In genomic region chr19:47122802-47123201, GRCm38 (mm10) we compare ENCODE assay signal across 8 mouse cellular contexts. TPM values are rescaled to one million over a fixed set of nuclear protein-coding genes. Genes with fewer than 3 reads are reported as not detected.
DNase-seq lines count a peak whose midpoint lies in the region; ATAC-seq lines count a peak whose summit lies in the region.

No protein-coding gene starts in this region.

- no peaks in the 10 kb centered on the region for H3K9me3 ChIP-seq in forebrain, embryonic 14.5 days (replicated peaks; ENCODE audit: control insufficient read depth, low read length)
- H3K9me3 ChIP-seq in forebrain, embryonic 12.5 days: no peaks in the 10 kb centered on the region
- H3K9me3 ChIP-seq in midbrain, embryonic 14.5 days (ENCODE audit: control insufficient read depth, low read length): no peaks in the 10 kb centered on the region
- H3K9me3 ChIP-seq in midbrain, embryonic 15.5 days: no peaks in the 10 kb centered on the region

- no peak overlapping the region for H3K4me3 ChIP-seq in forebrain, embryonic 14.5 days (ENCODE audit: low read depth, low read length)
- H3K4me3 ChIP-seq in forebrain, embryonic 12.5 days (replicated peaks): no peak overlapping the region
- H3K4me3 ChIP-seq in midbrain, embryonic 14.5 days (replicated peaks; ENCODE audit: low read depth, low read length): no peak overlapping the region
- H3K4me3 ChIP-seq in midbrain, embryonic 15.5 days: no peak overlapping the region

- H3K4me1 ChIP-seq in forebrain, embryonic 14.5 days (ENCODE audit: control insufficient read depth, insufficient read depth, low read length): no peaks in the 10 kb centered on the region
- H3K4me1 ChIP-seq in forebrain, embryonic 12.5 days: no peaks in the 10 kb centered on the region
- H3K4me1 ChIP-seq in midbrain, embryonic 14.5 days (ENCODE audit: control insufficient read depth, insufficient read depth, low read length): no peaks in the 10 kb centered on the region
- H3K4me1 ChIP-seq in midbrain, embryonic 15.5 days: no peaks in the 10 kb centered on the region

- H3K36me3 ChIP-seq in forebrain, embryonic 14.5 days (ENCODE audit: control insufficient read depth, insufficient read depth, low read length): peaks cover 67% of the 10 kb centered on the region
- peaks cover 79% of the 10 kb centered on the region for H3K36me3 ChIP-seq in forebrain, embryonic 12.5 days (replicated peaks)
- H3K36me3 ChIP-seq in midbrain, embryonic 14.5 days (ENCODE audit: control insufficient read depth, insufficient read depth, low read length): peaks cover 77% of the 10 kb centered on the region
- peaks cover 30% of the 10 kb centered on the region; the same call in 1 of the 2 replicates for H3K36me3 ChIP-seq in midbrain, embryonic 15.5 days (replicated peaks)

- DNase-seq in forebrain, embryonic 14.5 days (ENCODE audit: low spot score): peak; percentile 48
- DNase-seq in midbrain, embryonic 14.5 days: peak; percentile 70
- DNase-seq in embryo, embryonic 11 days: peak; percentile 50
- peak; percentile 57 for DNase-seq in retina, postnatal 1 day
- DNase-seq in layer of hippocampus, adult 9-11 months: no peak
- no peak for DNase-seq in left cerebral cortex, adult 8-10 months (ENCODE audit: low spot score in 2 of 2)

- 26% methylated on average over 2 of the region's 2 CpGs for WGBS in forebrain, embryonic 14.5 days
- WGBS in forebrain, embryonic 12.5 days: 29% methylated on average over 2 of the region's 2 CpGs
- WGBS in midbrain, embryonic 14.5 days: 22% methylated on average over 2 of the region's 2 CpGs
- 26% methylated on average over 2 of the region's 2 CpGs for WGBS in midbrain, embryonic 15.5 days

- no peak overlapping the region for H3K4me2 ChIP-seq in forebrain, embryonic 14.5 days (ENCODE audit: low read length)
- H3K4me2 ChIP-seq in forebrain, embryonic 12.5 days: no peak overlapping the region
- H3K4me2 ChIP-seq in midbrain, embryonic 14.5 days (ENCODE audit: low read length): no peak overlapping the region
- no peak overlapping the region for H3K4me2 ChIP-seq in midbrain, embryonic 15.5 days

- no peak for ATAC-seq in forebrain, embryonic 14.5 days
- ATAC-seq in forebrain, embryonic 12.5 days (ENCODE audit: low FRiP score): no peak
- ATAC-seq in midbrain, embryonic 14.5 days (ENCODE audit: low FRiP score, low TSS enrichment): no peak
- no peak for ATAC-seq in midbrain, embryonic 15.5 days (replicated peaks)

- H3K9ac ChIP-seq in forebrain, embryonic 14.5 days (ENCODE audit: low read length): no peak overlapping the region
- no peak overlapping the region for H3K9ac ChIP-seq in forebrain, embryonic 12.5 days
- no peak overlapping the region for H3K9ac ChIP-seq in midbrain, embryonic 14.5 days (replicated peaks; ENCODE audit: low read length)
- H3K9ac ChIP-seq in midbrain, embryonic 15.5 days: no peak overlapping the region

- no peak overlapping the region for H3K27ac ChIP-seq in forebrain, embryonic 14.5 days (ENCODE audit: low read depth, low read length)
- no peak overlapping the region for H3K27ac ChIP-seq in forebrain, embryonic 12.5 days
- no peak overlapping the region for H3K27ac ChIP-seq in midbrain, embryonic 14.5 days (replicated peaks; ENCODE audit: low read depth, low read length)
- H3K27ac ChIP-seq in midbrain, embryonic 15.5 days: no peak overlapping the region

- no peaks in the 10 kb centered on the region for H3K27me3 ChIP-seq in forebrain, embryonic 14.5 days (replicated peaks; ENCODE audit: control insufficient read depth, insufficient read depth, low read length)
- no peaks in the 10 kb centered on the region for H3K27me3 ChIP-seq in forebrain, embryonic 12.5 days
- no peaks in the 10 kb centered on the region for H3K27me3 ChIP-seq in midbrain, embryonic 14.5 days (ENCODE audit: control insufficient read depth, insufficient read depth, low read length)
- H3K27me3 ChIP-seq in midbrain, embryonic 15.5 days (replicated peaks): no peaks in the 10 kb centered on the region

RNA-seq across cellular contexts. Expression of gene Calhm2, which starts 15.3 kb away (rescaled TPM):
- polyA plus RNA-seq in forebrain, embryonic 14.5 days (2014; fragmentation: Nextera tagmentation; extraction: Ambion mirVana): 0.69 and 0.83 TPM in 2 replicates
- 1.1 and 1.8 TPM in 2 replicates for polyA plus RNA-seq in forebrain, embryonic 12.5 days (2016; fragmentation: Nextera tagmentation; extraction: Ambion mirVana)
- polyA plus RNA-seq in midbrain, embryonic 14.5 days (2014; fragmentation: Nextera tagmentation; extraction: Ambion mirVana): 0.45 and 0.49 TPM in 2 replicates
- 1.1 and 1.5 TPM in 2 replicates for polyA plus RNA-seq in midbrain, embryonic 15.5 days (2015; fragmentation: Nextera tagmentation; extraction: Ambion mirVana)
- 1 to 10 TPM; 4.4 to 6.6 (median 6.3) TPM for total RNA-seq in left cerebral cortex, adult 8-10 months (2022)

RNA-seq across cellular contexts. Expression of gene Calhm1, which starts 21.3 kb away (rescaled TPM):
- polyA plus RNA-seq in forebrain, embryonic 14.5 days (2014; fragmentation: Nextera tagmentation; extraction: Ambion mirVana): not detected in 2 replicates
- not detected in 2 replicates for polyA plus RNA-seq in forebrain, embryonic 12.5 days (2016; fragmentation: Nextera tagmentation; extraction: Ambion mirVana)
- polyA plus RNA-seq in midbrain, embryonic 14.5 days (2014; fragmentation: Nextera tagmentation; extraction: Ambion mirVana): not detected in 2 replicates
- not detected in 2 replicates for polyA plus RNA-seq in midbrain, embryonic 15.5 days (2015; fragmentation: Nextera tagmentation; extraction: Ambion mirVana)
- total RNA-seq in left cerebral cortex, adult 8-10 months (2022): not detected

RNA-seq across cellular contexts. Expression of gene Pdcd11, which starts 32.2 kb away (rescaled TPM):
- polyA plus RNA-seq in forebrain, embryonic 14.5 days (2014; fragmentation: Nextera tagmentation; extraction: Ambion mirVana): 5.7 and 7.4 TPM in 2 replicates
- polyA plus RNA-seq in forebrain, embryonic 12.5 days (2016; fragmentation: Nextera tagmentation; extraction: Ambion mirVana): 12.6 and 13.4 TPM in 2 replicates
- 7.2 and 7.3 TPM in 2 replicates for polyA plus RNA-seq in midbrain, embryonic 14.5 days (2014; fragmentation: Nextera tagmentation; extraction: Ambion mirVana)
- 6.6 and 6.8 TPM in 2 replicates for polyA plus RNA-seq in midbrain, embryonic 15.5 days (2015; fragmentation: Nextera tagmentation; extraction: Ambion mirVana)
- 10 to 100 TPM; 14.8 to 15.9 (median 15.3) TPM for total RNA-seq in left cerebral cortex, adult 8-10 months (2022)

RNA-seq across cellular contexts. Expression of gene Usmg5, which starts 32.4 kb away (rescaled TPM):
- 1,398 and 1,484 TPM in 2 replicates for polyA plus RNA-seq in forebrain, embryonic 14.5 days (2014; fragmentation: Nextera tagmentation; extraction: Ambion mirVana)
- 1,294 and 1,345 TPM in 2 replicates for polyA plus RNA-seq in forebrain, embryonic 12.5 days (2016; fragmentation: Nextera tagmentation; extraction: Ambion mirVana)
- polyA plus RNA-seq in midbrain, embryonic 14.5 days (2014; fragmentation: Nextera tagmentation; extraction: Ambion mirVana): 1,314 and 1,712 TPM in 2 replicates
- 1,240 and 1,355 TPM in 2 replicates for polyA plus RNA-seq in midbrain, embryonic 15.5 days (2015; fragmentation: Nextera tagmentation; extraction: Ambion mirVana)
- total RNA-seq in left cerebral cortex, adult 8-10 months (2022): 100 to 1,000 TPM; 772 to 821 (median 786) TPM

RNA-seq across cellular contexts. Expression of gene Calhm3, which starts 34.8 kb away (rescaled TPM):
- not detected in 2 replicates for polyA plus RNA-seq in forebrain, embryonic 14.5 days (2014; fragmentation: Nextera tagmentation; extraction: Ambion mirVana)
- not detected in 2 replicates for polyA plus RNA-seq in forebrain, embryonic 12.5 days (2016; fragmentation: Nextera tagmentation; extraction: Ambion mirVana)
- not detected in 2 replicates for polyA plus RNA-seq in midbrain, embryonic 14.5 days (2014; fragmentation: Nextera tagmentation; extraction: Ambion mirVana)
- not detected in 2 replicates for polyA plus RNA-seq in midbrain, embryonic 15.5 days (2015; fragmentation: Nextera tagmentation; extraction: Ambion mirVana)
- not detected for total RNA-seq in left cerebral cortex, adult 8-10 months (2022)

Comparison
In these comparisons a context has a peak if more than half of its experiments do, and no peak if none do; other contexts are left out.
1. DNase-seq: peak in forebrain, embryonic 14.5 days (single experiment), midbrain, embryonic 14.5 days (single experiment), embryo, embryonic 11 days (single experiment) and retina, postnatal 1 day (single experiment); none in layer of hippocampus, adult 9-11 months (single experiment) and left cerebral cortex, adult 8-10 months (0 of 2).